Mouse (Mus musculus): ENCODE results near the gene Gzf1.

DNA sequence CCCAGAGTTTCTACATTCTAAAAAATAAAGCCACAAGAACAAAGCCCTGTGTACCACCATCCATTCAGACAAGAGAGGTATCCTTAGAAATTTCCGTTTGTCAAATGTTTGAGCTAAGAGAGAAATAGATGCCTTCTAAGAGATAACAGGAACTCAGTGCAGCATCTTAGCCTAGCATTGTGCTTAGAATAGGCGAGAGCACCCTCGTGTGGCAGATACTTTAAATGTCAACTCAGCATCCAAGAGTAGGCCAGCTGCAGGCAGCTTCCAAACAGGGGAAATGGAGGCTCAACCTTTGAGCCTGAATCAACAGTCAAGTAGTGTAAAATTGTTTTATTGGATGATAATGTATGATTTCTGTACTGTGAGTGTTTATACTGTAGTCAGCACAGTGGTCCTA is 25.9 kb upstream of the Gzf1 start:
- TF ChIP-seq CTCF (IDR thresholded peaks at IDR 0.05) = peak; percentile 86
- no peak for TF ChIP-seq POLR2A (IDR thresholded peaks at IDR 0.05; ENCODE audit: insufficient read depth, low read depth, low read length)
